Mouse (Mus musculus): ENCODE measurements around the gene Zfp82. TPM values are rescaled to one million over a fixed set of nuclear protein-coding genes. Genes with fewer than 3 reads are reported as not detected.

Gene Zfp82
- total RNA-seq, 2 experiments from 2014 or later: 0.83 to 3.0 TPM

GRCm38 (mm10) chr7:30050882-30051548, 21.7 kb downstream of the Zfp82 start, which contains the start of gene Zfp14:
TSS of gene Zfp14 (minus strand) at chr7:30051380.
- ATAC-seq (ENCODE audit: poor library complexity, severe bottlenecking): peak; percentile 100

DNA sequence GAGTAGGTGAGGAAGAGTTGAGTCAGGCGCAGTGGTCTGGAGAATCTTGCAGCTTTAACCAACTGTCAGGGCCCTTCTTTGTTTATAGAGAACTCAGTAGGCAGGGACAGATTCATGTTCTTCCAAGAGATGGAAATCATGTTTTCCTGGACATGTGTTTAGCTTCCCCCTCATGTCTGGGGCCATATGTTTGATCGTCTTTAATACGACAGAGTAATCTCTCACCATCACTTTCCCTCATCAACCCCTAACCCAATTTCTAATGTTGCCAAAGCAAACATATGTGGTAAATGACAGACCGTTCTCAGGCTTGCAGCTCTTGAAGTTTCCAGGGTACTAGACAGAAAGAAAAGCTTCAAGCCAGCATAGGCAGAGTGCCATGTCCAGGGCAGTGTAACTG, 24.6 kb downstream of the Zfp82 start:
- ATAC-seq (ENCODE audit: poor library complexity, severe bottlenecking): no peak

DNA sequence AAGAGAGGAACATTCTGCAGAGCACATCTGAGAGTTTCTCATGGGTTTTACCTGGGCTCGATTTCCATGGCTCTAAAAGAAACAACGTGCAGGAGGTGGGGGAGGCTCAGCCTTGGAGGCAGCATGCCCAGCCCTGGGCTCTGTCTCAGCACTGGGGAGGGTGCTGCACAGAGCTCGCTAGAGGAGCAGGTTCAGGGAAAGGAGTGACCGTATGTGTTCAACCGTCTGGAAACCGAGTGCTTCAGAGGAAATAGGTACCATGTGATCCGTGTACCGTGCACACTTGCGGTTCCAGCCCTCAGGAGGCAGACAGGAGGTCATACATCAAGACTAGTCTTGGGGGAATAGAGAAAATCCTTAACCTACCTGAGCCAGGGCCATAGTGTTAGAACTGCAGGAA, 28.3 kb downstream of the Zfp82 start:
- no peak for ATAC-seq (ENCODE audit: poor library complexity, severe bottlenecking)

DNA sequence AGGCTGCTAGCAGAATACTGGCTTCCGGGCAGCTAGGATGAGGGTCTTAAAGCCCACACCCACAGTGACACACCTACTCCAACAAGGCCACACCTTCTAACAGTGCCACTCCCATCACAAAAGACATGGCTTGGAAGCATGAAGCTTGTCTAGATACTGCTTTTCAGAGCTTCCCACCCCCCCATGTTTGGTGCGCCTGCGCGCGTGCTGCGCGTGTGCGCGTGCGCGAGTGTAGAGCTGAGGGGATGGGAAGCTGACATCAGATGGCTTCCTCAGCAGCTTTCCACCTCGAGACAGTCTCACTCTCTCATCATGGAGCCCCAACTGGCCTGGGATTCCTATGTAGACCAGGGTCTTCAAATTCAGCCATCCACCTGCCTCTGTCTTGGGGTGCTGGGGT, 38.4 kb downstream of the Zfp82 start:
- ATAC-seq (ENCODE audit: poor library complexity, severe bottlenecking): no peak

GRCm38 (mm10) chr7:30031379-30031778, 41.3 kb downstream of the Zfp82 start:
- no peak for ATAC-seq (ENCODE audit: poor library complexity, severe bottlenecking)

DNA sequence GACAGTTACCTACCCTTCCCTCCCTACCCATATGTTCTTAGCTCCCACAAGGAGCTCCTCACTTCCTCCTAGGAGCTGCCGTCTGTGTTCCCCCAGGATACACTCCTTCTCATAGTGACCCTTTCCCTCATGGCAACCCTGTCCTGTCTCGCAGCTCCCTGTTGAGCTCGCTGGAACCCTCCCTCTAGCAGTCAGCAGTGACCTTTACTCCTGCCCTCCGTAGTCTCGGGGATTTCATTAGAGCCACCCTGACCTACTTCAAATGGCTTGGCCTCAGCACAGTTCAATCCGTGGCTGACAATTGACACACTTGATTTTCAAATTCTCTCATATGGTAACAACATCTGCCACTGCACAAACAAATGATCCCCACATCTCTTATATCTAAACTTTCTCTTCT, 42.0 kb downstream of the Zfp82 start:
- no peak for ATAC-seq (ENCODE audit: poor library complexity, severe bottlenecking)

DNA sequence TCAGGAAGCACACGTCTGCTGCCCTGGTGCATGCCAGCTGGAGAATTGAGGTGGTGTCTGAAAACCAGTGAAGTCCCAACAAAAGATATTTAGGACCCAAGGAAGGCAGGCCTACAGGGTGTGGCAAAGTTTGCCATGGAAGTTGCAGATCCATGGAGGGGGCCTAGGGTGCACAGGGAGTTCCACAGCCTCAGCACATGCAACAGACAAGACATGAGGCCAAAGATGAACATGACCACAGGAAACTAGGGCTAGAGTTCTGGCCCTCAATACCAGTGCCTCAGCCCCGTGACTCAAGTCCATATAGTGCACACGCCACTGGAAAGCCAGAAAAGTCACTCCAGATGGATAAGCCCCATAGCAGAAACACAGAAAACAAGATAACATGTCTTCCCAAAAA, 44.1 kb downstream of the Zfp82 start:
- ATAC-seq (ENCODE audit: poor library complexity, severe bottlenecking): no peak

- no peak for ATAC-seq (ENCODE audit: poor library complexity, severe bottlenecking)
Measured at GRCm38 (mm10) chr7:30027331-30027730, 45.4 kb downstream of the Zfp82 start.

GRCm38 (mm10) chr7:30025358-30025757, 47.3 kb downstream of the Zfp82 start:
- ATAC-seq (ENCODE audit: poor library complexity, severe bottlenecking): no peak

- no peak for ATAC-seq (ENCODE audit: poor library complexity, severe bottlenecking)
Measured at GRCm38 (mm10) chr7:30023800-30024199, 48.9 kb downstream of the Zfp82 start.

- no peak for ATAC-seq (ENCODE audit: poor library complexity, severe bottlenecking)
Measured at GRCm38 (mm10) chr7:30023324-30023723, 49.4 kb downstream of the Zfp82 start.

- ATAC-seq (ENCODE audit: poor library complexity, severe bottlenecking): no peak
Measured at GRCm38 (mm10) chr7:30019543-30019942, 53.2 kb downstream of the Zfp82 start.

DNA sequence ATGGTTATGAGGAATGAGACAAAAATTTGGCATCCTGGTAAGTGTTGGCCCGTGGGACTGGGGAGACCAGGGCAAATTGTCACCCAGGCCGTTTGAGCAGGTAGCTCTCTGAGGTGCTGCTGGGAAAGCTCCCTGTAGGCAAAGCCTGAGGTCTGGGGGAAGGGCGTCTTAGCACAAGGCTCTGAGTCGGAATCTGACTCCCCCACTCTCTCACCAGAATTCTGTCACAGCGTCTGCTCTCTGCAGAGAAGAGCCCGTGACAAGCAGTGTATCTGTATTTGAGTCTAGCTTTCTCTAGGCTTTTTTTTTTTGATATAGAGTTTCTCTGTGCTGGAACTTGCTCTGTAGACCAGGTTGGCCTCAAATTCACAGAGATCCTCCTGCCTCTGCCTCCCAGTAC, 55.5 kb downstream of the Zfp82 start:
- no peak for ATAC-seq (ENCODE audit: poor library complexity, severe bottlenecking)

DNA sequence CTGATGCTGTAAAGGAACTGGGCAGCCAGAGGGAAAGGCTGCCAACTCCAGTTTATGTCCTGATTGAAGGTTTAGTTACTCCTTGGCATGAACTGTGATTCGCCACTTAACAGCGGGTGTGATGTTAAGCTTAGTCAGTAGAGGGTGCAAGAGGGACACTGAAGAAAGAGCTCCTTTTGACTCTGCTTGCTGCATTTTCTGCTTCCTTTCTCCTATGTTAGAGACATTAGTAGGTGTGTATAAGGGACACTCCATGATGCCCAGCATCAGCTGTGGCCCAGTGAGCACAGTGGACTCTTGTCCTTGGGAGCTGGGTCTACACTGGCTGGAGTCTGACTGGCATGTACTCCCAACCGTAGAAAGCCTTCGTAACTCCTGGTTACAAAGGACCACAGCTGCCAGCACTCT, 59.7 kb downstream of the Zfp82 start:
- 0 out of 2 replicates have a peak, but pooled peaks have one; percentile 35 for ATAC-seq (ENCODE audit: poor library complexity, severe bottlenecking)

DNA sequence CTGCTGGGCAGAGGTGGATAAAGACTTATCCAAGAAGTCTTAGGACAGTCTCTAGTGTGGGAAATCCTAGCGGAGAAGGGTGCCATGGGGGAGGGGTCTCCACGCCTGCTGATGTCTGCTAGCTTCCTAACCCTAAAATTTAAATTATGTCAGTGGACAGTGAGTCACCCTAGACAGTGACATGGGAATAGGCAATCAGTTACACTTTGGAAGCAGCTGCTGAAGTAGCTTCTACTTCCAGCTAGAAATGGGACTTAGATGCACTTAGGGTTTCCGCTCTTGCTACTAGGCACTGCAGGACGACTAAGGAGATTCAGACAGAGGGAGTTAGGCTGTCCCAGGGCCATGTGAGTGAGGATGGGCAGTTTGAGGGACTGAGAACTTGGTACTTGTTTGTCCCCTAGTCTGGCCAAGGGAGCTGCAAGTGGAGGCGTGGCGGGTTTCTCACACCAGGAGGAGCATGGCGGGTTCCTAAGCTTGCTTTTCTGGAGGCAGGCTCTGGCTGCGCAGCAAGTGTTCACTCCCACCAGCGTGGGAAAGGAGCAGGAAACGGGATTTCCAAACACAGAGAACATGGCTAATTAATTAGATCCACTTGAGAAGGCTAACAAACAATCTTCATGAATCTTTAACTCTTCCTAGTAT, 62.0 kb downstream of the Zfp82 start:
- ATAC-seq (ENCODE audit: poor library complexity, severe bottlenecking): no peak

- ATAC-seq (ENCODE audit: poor library complexity, severe bottlenecking): no peak
Measured at GRCm38 (mm10) chr7:30009321-30010085, 63.2 kb downstream of the Zfp82 start.

DNA sequence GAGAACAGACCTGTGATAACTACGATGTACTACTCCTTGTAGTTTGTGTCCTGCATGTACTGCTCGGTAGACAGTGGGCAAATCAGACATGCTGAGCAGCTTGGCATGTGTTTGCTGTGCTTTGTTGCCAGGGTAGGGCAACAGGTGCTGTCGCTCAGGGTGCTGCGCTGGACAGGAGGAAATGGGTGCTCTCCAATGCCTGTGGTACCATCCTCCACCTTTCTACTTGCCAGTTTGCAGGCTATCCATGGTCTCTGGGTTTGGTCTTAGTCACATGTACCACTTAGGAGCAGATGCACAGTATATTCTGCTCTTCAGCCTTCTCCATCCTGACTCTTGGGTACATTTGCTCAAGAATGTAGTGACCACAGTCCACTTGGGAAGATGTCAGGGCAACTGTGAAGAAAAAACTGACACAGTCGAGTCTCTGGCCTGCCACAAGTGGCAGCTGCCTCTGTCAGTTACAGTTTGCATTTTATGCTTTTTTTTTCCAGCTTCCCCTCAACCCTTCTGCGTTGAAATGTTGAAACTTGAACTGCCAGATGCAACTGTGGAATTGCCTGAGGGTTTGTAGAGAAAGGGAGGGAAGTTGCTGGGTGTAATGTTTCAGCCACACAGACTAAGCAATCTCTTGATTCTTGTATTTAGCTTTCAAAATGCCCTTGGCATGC, 64.5 kb downstream of the Zfp82 start:
- ATAC-seq (ENCODE audit: poor library complexity, severe bottlenecking): 0 out of 2 replicates have a peak, but pooled peaks have one; percentile 5

- no peak for ATAC-seq (ENCODE audit: poor library complexity, severe bottlenecking)
Measured at GRCm38 (mm10) chr7:30007601-30008000, 65.1 kb downstream of the Zfp82 start.

Measured in megakaryocyte, adult 5-6 weeks (primary cell).